14 mouse cellular contexts compared by ENCODE assay signal in genomic region chr13:107573499-107574355, GRCm38 (mm10).
A peak's percentile ranks its signal among the peaks of the same experiment; 100 is the strongest.
DNase-seq lines count a peak whose midpoint lies in the region; ATAC-seq and TF ChIP-seq lines count a peak whose summit lies in the region.
"Had no signal": no experiment of that assay in that cellular context is flagged by ENCODE, and none has a peak within 500 bp of the region (broad histone marks: within the 10 kb centered on the region; RNA-seq: fewer than 3 reads in every experiment).

No protein-coding gene starts in this region.

- no peaks in the 10 kb centered on the region for H3K4me1 ChIP-seq in intestine, postnatal 0 days (replicated peaks; ENCODE audit: control insufficient read depth, insufficient read depth, low read length)
- H3K4me1 ChIP-seq: embryonic facial prominence, embryonic 13.5 days; limb, embryonic 13.5 days; neural tube, embryonic 15.5 days had no signal

- no peak overlapping the region for H3K27ac ChIP-seq in intestine, postnatal 0 days (ENCODE audit: low read depth, low read length)
- H3K27ac ChIP-seq: embryonic facial prominence, embryonic 13.5 days; layer of hippocampus, adult 2 months; limb, embryonic 13.5 days; neural tube, embryonic 15.5 days had no signal

- no peak for DNase-seq in frontal cortex, postnatal 25 days (ENCODE audit: low spot score in 2 of 2)
- peak; percentile 47 for DNase-seq in CD4-positive, CD25-positive, alpha-beta regulatory T cell, adult 2 months (ENCODE audit: low read depth, low spot score)
- peak; percentile 6 to 32 for DNase-seq in left cerebral cortex, postnatal 14 days (ENCODE audit: low spot score in 2 of 2)
- no peak for DNase-seq in heart, postnatal 14 days
- DNase-seq: cerebellum, adult 2 months; midbrain, embryonic 14.5 days had no signal

- H3K4me3 ChIP-seq in intestine, postnatal 0 days (ENCODE audit: low read depth, low read length) = no peak overlapping the region
- H3K4me3 ChIP-seq: embryonic facial prominence, embryonic 13.5 days; layer of hippocampus, adult 2 months; limb, embryonic 13.5 days; neural tube, embryonic 15.5 days had no signal

- no peak overlapping the region for H3K9ac ChIP-seq in intestine, postnatal 0 days (ENCODE audit: low read depth, low read length)
- H3K9ac ChIP-seq: embryonic facial prominence, embryonic 13.5 days; limb, embryonic 13.5 days; neural tube, embryonic 15.5 days had no signal

- H3K27me3 ChIP-seq in intestine, postnatal 0 days (replicated peaks; ENCODE audit: control insufficient read depth, insufficient read depth, low read length) = no peaks in the 10 kb centered on the region
- H3K27me3 ChIP-seq: embryonic facial prominence, embryonic 13.5 days; limb, embryonic 13.5 days; neural tube, embryonic 15.5 days had no signal

- TF ChIP-seq CTCF in intestine, postnatal 0 days (IDR thresholded peaks at IDR 0.05; ENCODE audit: low read depth) = no peak

- intact Hi-C loops in left cerebral cortex, postnatal 14 days (cut with DNase I) = no loop called here
- intact Hi-C loops in heart, postnatal 14 days (cut with DNase I) = no loop called here

- no peak overlapping the region for H3K4me2 ChIP-seq in intestine, postnatal 0 days (replicated peaks; ENCODE audit: low read depth)
- H3K4me2 ChIP-seq: embryonic facial prominence, embryonic 13.5 days; limb, embryonic 13.5 days; neural tube, embryonic 15.5 days had no signal

- ATAC-seq in frontal cortex, adult (ENCODE audit: low TSS enrichment) = peak; percentile 73
- ATAC-seq in activated CD4-positive, CD25-positive, alpha-beta regulatory T cell, adult 4 months = peak; percentile 56
- ATAC-seq in intestine, postnatal 0 days = no peak
- ATAC-seq: lung, postnatal 0 days had no signal

- WGBS in intestine, postnatal 0 days = 73% methylated on average over 9 of the region's 9 CpGs

- H3K36me3 ChIP-seq in intestine, postnatal 0 days (ENCODE audit: control insufficient read depth, insufficient read depth) = no peaks in the 10 kb centered on the region
- H3K36me3 ChIP-seq: embryonic facial prominence, embryonic 13.5 days; limb, embryonic 13.5 days; neural tube, embryonic 15.5 days had no signal

- no peaks in the 10 kb centered on the region for H3K9me3 ChIP-seq in intestine, postnatal 0 days (ENCODE audit: control insufficient read depth)
- H3K9me3 ChIP-seq: embryonic facial prominence, embryonic 13.5 days; limb, embryonic 13.5 days; neural tube, embryonic 15.5 days had no signal

Comparison
In these comparisons a context has a peak if more than half of its experiments do, and no peak if none do; other contexts are left out.
1. DNase-seq: peak in CD4-positive, CD25-positive, alpha-beta regulatory T cell, adult 2 months (single experiment) and left cerebral cortex, postnatal 14 days (2 of 2); none in frontal cortex, postnatal 25 days (0 of 2) and heart, postnatal 14 days (0 of 2).